In the genomic region with DNA sequence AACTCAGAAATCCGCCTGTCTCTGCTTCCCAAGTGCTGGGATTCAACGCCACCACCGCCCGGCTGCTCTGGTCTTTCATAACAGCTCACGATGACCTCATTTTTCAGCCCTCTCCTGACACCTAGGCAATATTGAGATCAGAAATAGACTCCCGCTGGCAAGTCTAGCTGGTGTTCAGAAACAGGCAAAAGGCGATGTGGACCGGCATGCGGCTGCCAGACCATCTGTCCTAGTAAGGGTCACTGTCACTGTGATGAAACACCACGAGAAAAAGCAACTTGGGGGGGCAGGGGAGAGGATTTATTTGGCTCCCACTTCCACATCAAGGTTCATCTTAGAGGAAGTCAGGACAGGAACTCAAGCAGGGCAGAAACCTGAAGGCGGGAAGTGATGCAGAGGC, we compare ENCODE assay signal across 20 mouse cellular contexts.
"Had no signal": no experiment of that assay in that cellular context is flagged by ENCODE, and none has a peak within 500 bp of the region (broad histone marks: within the 10 kb centered on the region; RNA-seq: fewer than 3 reads in every experiment).

No protein-coding gene starts in this region.

- ATAC-seq: midbrain, embryonic 15.5 days had no signal

- H3K4me2 ChIP-seq: kidney, embryonic 15.5 days; limb, embryonic 12.5 days; limb, embryonic 15.5 days; lung, embryonic 15.5 days; midbrain, embryonic 12.5 days; midbrain, embryonic 15.5 days; neural tube, embryonic 13.5 days had no signal

- DNase-seq: kidney, postnatal 10 days; left cerebral cortex, postnatal 4 days; lung, adult 18-20 months; lung, postnatal 10 days; lung, postnatal 36 days; retina, postnatal 1 day; right cerebral cortex, postnatal 25 days; spleen, adult 18-20 months; thymus, adult 18-20 months; thymus, postnatal 36 days had no signal

- H3K36me3 ChIP-seq: kidney, embryonic 15.5 days; limb, embryonic 12.5 days; limb, embryonic 15.5 days; lung, embryonic 15.5 days; midbrain, embryonic 12.5 days; midbrain, embryonic 15.5 days; neural tube, embryonic 13.5 days had no signal

- H3K4me1 ChIP-seq: midbrain, embryonic 12.5 days; midbrain, embryonic 15.5 days; neural tube, embryonic 13.5 days had no signal

- H3K27me3 ChIP-seq: kidney, embryonic 15.5 days; limb, embryonic 12.5 days; limb, embryonic 15.5 days; lung, embryonic 15.5 days; midbrain, embryonic 12.5 days; midbrain, embryonic 15.5 days; neural tube, embryonic 13.5 days had no signal

- H3K9me3 ChIP-seq: kidney, embryonic 15.5 days; limb, embryonic 15.5 days; lung, embryonic 15.5 days; midbrain, embryonic 12.5 days; midbrain, embryonic 15.5 days; neural tube, embryonic 13.5 days had no signal

- H3K9ac ChIP-seq: kidney, embryonic 15.5 days; limb, embryonic 12.5 days; limb, embryonic 15.5 days; liver, embryonic 14.5 days; lung, embryonic 15.5 days; midbrain, embryonic 12.5 days; midbrain, embryonic 15.5 days; neural tube, embryonic 13.5 days had no signal

- H3K27ac ChIP-seq: kidney, embryonic 15.5 days; limb, embryonic 12.5 days; limb, embryonic 15.5 days; liver, embryonic 14.5 days; lung, embryonic 15.5 days; midbrain, embryonic 12.5 days; midbrain, embryonic 15.5 days; neural tube, embryonic 13.5 days had no signal

- H3K4me3 ChIP-seq: kidney, embryonic 15.5 days; limb, embryonic 12.5 days; limb, embryonic 15.5 days; lung, embryonic 15.5 days; megakaryocyte, embryonic 14.5 days; midbrain, embryonic 12.5 days; midbrain, embryonic 15.5 days; myocyte; neural tube, embryonic 13.5 days had no signal
